Mouse (Mus musculus) embryo, embryonic 11.5 days (tissue): Measurements from ENCODE around the gene Ddx17.

Experiments
- DNase-seq: peaks from one replicate; pipeline ENCODE4 v3.0.0-alpha.2; 2012; ENCODE audit warnings: low read depth, low spot score

Ddx17 gene

DNA sequence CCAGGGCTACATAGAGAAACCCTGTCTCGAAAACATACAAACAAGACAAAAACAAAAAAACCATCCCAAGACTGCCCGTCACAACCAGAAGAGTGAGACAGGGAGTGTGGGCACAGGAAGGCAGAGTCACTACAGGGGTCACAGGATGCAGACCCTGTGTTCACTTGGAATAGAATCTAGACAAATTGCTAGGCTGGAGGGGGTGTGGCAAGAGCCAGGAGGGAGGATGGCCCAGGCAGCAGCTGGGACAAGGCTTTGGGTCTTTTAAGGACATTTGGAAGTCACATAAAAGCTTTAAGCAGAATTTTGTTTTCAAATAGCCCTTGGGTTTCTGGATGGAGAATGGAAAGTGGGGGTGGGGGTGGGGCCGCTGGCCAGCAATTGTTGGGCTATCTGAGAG is 28.0 kb downstream of the Ddx17 start:
- DNase-seq = no peak

DNA sequence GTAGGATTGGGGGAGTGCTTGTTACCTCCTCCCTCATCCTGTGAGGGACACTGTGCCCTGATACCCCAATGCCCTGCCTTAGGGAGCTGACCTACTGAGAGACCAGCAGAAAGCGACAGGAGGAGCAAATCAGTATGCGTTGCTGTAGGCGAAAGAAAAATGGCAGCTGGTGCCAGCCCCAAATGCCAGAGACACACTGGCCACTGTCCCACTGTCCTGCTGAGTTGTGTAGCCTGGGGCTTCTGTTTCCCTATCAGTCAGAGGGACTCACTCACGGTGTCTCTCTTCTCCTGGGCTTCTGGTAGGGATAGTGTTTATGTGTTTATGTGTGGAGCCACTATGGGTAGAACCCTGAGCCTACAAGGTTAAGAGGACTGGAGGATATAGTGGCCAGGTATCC is 28.8 kb downstream of the Ddx17 start:
- DNase-seq = no peak

DNA sequence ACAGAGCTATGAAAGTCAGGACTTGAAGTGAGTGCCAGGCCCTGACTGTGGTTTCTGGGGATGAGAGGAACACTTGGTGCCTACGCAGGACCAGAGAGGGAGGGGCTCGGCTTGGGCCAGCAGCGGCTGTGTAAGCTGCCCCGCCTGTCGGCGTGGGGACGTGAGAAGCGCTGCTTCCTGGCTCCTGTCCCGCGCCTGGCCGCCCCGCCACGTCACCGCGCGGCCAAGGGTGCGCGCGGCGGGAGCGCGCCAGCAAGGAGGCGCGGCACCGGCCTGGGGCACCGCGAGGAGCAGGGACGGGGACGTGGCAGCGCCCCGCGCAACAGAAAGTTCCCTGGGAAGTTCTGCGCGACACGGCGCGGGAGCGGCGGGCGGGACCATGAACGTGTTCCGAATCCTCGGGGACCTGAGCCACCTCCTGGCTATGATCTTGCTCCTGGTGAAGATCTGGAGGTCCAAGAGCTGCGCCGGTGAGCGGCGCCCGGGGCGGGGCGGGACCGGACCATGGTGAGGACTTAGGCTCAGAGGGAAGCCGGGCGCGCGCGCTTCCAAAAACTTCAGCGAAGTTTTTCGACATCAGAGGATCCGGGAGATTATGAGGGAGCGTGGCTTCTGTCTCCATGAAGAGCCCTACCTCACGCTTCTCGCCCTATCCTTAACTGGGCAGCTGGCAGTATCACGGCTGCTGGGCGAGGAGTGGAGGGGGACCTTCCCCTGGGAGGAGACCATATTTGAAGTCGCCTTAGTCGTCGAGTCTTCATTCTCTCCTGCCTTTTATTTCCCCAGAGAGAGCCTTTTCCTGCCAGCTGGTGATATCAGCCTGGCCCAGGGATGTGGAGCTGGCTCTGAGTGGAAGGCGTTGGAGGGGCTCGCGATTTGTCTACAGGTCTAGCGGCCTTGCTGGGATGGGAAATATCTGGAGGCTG is 30.1 kb downstream of the Ddx17 start, which contains the start of gene Kdelr3:
TSS of gene Kdelr3 (plus strand) at position 241 of the 926 bp plus-strand sequence.
- peak; percentile 51 for DNase-seq

DNA sequence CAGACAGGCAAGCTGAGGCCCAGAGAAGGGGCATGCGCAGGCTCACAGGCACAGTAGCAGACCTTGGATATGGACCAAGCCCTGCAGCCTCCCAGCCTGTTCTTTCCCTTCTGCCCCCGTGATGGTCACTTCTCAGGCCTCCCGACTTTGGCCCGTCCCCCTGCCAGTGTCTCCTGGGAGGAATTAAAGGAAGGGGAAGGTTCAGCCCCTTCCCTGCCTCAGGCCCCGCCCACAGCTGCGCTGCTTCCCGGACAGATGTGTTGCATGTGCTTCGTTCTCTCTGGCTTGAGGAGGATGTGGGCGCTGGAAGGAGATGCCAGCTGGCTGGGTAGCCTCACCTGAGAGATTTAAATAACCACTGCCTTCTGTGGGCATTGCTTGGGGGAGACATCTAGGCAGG is 32.6 kb downstream of the Ddx17 start:
- DNase-seq = no peak

DNA sequence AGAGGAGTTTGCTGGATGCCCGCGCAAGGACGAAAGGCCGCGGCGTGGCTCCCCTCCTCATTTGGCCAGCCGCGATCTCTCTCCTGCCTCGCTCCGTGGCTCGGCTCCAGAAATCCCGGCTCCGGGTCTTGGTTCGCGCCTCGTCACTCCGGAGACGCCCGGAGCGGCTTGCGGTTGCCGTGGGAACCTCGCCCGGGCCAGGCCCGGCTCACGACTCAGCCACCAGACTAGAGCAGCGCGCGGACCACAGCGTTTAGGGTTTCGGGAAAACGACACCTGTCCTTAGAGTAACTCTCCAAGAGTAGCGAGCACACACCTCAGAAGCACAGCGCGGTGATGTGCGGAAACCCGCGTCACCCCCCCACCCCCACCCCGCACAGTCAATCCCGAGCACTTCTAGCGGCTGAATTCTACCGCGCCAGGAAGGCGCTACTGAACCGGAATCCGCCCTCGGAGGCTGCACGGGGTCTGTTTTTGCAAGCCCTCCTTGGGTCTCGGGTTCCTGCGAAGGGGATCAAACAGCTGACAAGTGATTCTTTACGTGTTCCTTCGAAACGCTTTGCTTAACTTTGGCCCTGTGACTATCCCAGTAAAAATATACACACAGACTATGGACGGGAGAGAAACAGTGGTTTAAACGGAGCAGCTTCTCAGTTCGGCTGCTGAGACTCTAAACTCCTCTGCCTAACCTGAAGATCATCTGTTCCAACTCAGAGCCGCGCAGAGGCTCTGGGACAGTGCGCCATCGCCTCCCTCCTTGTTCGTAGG is 34.8 kb downstream of the Ddx17 start:
- peak; percentile 64 for DNase-seq

DNA sequence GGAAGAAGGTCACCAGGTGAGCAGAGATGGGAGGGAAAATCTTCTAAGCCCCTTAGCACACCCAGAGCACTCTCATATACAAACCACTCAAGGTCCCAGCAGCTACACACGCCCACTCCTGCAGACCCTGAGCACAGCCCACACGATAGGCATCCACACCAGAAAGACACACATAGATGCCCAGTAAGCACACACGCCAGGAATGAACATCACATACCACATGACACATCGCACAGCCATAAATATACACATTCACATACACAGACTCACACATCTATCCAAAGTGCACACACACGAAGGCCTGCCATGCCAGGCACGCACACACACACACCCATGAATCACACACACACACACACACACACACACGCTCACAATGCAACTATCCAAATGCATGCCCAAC is 36.1 kb downstream of the Ddx17 start:
- DNase-seq = no peak

DNA sequence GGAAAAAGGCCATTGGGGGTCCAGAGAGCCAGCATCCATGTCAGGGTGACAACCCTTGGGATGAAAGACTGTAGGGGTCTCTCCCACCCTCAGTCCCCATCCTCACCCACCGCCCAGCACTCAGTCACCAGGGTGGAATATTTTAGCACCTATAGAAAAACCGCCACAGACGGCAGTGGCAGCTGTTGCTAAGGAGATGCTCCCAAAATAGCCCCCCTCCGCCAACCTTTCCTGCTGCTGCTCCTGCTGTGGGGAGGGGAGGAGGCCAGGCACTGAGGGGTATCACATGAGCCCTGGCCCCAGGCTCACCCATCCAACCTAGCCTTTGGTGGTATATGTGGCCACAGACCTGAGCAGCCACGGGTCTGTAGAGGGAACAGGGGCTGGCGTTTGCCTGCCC is 36.5 kb downstream of the Ddx17 start:
- no peak for DNase-seq

DNA sequence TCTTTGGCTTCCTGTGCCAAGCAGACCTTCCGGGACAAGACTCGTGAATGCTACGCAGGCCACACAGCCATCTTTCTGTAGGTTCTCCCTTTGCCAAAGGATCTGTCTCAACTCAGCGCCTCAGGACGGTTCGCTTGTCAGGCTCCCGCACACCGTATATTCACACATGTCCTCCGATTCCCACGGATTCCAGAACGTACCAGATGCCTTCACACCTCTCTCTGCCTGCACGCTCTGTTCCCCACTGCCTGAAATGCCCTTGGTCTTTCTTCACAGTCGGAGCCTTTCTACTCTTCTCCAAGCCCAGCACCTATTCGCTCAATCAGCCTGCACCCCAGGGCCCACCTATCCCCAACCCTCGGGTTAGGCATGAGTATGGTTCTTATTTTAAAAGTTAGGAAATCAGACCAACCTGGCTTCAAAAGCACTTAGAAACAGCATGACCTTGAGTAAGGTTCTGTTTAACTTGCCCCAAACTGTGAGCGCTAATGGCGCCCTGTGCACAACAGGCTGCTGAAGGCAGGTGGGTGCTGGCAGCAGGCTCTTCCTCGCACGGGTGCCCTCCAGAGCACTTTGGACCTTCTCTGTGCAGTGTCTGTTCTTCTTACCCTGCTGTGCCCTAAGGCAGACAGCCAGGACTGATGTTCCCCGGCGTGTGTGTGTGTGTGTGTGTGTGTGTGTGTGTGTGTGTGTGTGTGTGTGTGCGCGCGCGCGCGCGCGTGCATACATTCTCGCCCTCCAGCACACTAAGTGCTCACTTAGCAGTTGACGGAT is 39.3 kb downstream of the Ddx17 start:
- DNase-seq = no peak

DNA sequence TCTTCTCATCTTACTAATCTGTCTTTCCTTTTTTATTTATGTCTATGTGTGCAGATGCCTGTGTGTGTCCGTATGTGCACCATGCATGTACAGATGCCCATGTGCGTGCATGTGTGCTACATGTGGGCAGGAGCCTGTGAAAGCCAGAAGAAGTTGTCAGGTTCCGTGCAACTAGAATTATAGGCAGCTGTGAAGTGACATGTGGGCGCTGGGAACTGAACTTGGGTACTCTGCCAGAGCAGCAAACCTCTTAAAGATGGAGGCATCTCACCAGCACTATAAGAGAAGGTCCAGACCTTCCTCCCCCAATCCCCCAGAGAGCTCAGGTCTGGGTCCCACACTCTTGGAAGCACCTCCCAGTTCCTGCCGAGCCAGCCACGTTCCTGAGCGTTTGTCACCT is 40.1 kb downstream of the Ddx17 start:
- no peak for DNase-seq

DNA sequence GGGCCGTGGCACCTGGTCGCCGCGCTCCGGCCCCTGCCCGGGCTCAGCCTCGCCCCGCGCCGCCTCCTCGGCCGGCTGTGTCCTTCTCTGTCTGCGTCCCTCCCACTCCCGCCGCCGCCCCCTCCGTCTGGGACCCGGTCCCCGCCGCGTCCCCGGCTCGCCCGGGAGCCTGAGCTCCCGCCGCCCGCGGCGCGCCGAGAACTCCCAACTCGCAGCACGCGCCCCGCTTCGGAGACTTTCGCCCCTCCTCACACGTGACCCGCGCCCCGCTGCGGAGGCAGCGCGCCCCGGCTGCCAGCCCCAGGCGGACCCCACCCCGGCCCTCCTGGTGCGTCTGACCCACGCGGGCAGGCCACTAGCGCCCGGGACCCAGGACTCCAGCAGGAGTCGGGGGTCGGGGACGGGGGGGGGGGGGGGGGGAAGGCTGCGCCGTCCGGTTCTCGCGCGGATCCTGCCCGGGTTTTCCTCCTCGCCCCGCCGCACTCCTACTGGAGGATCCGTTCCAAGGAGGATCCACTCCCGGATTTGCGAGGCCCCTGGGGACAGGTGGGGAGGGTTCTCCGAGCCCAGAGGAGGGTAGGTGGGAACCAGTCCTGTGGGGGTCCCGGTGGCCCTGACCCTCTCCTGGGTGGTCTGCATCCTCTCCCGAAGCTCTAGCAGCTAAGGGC is 40.8 kb downstream of the Ddx17 start:
- DNase-seq = no peak

DNA sequence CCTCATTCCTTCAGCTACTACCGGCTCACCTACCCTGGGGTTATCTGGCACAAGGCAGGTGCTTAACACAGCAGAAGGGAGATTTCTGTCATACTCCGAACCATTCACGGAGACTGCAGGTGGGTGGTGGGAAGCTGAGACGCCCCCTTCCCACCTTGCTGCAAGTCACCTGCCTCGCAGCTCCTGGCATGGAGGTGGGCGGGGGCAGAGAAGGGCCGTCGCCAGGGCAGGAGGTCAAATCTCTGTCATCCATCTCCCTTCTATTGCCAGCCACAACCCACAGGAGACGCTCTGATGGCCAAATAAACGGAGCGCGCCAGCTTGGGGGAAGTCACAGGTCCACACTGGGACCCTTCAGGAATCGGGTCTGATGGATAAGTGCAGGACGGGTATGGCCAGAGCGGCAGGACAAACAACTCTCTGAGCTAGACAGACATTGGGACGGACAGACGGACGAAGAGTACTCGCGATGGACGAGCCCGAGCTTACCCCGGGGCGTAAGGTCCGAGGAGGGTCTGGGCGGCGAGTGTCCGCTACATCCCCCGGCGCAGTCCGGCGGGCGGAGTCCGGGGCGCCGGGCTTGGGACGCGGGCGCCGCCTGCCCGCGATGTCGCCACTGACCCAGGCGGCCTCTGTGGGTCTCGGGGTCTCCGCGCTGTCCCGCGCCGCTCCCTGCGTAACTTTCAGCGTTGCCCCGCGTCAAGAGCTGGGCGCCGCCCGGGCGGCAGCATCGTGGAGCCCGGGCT is 41.7 kb downstream of the Ddx17 start, which contains the start of gene Kcnj4:
TSS of gene Kcnj4 (minus strand) at position 535 of the 746 bp plus-strand sequence.
- DNase-seq = no peak

DNA sequence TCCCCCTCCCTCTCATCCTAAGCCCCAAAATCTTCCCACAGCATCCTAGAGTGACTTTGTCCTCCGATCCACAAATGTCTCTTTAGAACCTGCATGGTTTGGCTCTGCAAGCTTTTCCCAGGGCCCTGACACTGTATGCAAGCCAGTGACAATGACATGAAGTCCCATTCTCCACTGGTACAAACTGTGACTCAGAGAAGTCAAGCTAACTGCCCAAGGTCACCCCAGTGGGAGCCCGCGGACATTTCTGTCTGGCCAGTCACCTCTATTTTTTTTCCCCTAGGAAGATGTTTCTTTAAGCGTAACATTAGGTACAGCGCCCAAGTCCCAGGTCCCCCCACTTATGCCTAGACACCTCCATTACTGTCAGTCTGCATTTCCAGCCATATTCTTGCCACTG is 43.1 kb downstream of the Ddx17 start:
- no peak for DNase-seq

DNA sequence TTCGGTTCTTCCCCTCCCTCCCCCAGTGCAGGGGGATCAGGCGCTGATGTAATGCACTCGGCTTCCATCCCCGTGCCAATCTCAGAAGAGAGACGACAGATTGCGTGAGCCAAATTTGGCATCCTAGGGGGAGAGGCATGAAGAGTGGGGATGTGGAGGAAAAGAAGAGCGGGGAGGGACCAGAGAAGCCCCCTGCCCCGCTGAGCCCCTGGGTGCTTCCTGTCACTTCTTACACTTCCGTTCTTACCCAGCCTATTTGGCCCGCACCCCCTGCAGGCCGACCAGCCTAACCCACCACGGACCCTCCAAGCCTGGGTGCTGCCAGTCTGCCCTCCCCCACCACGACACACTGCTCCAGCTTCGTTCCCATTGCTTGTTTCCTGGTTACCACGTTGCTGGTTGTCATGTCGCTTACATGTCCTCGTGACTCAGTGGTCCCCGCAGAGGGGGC is 43.6 kb downstream of the Ddx17 start:
- no peak for DNase-seq

DNA sequence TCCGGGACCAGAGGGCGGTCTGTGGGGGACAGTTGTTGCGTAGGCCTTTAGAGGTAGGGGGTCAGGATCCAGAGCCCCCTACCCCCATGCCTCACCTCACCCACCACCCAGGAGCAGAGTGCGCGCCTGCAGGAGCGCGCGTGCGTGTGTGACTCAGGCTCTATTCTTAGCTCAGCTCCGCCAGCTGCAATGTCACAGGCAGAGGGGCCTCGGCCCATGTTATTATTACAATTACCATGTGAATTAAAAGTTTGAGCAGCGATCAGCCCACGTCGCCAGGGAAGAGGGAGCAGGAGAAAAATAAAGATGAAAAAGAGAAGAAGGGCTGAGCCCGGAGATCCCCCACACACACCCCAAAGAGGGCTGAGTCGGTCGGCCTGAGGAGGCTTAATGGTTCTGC is 46.4 kb downstream of the Ddx17 start:
- DNase-seq = no peak

DNA sequence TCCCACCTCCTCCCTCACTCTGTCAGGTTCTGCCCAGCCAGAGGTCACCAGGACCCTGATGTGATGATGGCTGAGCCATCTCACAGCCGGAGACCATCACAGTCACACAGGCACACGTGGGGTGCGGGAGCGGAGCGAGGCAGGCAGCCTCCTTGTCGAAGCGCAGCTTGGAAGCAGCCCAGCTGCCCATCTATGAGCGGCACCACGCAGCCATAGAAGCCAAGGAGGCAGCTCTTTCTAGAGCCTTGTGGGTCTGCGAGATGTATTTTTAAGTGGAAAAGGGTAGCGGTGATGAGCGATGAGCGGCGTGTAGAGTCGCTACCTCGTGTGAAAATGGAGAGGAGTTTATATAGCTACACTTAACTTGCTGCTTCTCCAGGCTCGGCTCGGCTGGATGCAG is 53.0 kb downstream of the Ddx17 start:
- no peak for DNase-seq

DNA sequence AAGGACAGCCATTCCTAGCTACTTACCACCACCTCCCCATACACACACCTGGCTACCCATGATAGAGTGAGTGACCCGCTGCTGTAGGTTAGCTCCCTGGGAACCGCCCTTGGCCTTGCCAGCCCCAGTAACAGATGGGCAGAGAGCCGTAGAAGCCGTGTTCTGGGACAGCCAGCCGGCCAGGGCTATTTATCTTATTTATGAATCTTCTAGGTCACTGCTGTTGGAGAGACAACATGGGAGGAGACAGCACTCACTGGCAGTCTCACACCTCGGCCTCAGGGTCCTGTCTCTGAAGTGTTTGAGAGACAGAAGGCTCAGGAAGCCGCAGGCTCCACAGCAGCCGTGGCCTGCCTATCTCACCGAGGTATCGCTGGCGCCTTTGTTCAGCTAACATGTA is 57.1 kb downstream of the Ddx17 start:
- no peak for DNase-seq

DNA sequence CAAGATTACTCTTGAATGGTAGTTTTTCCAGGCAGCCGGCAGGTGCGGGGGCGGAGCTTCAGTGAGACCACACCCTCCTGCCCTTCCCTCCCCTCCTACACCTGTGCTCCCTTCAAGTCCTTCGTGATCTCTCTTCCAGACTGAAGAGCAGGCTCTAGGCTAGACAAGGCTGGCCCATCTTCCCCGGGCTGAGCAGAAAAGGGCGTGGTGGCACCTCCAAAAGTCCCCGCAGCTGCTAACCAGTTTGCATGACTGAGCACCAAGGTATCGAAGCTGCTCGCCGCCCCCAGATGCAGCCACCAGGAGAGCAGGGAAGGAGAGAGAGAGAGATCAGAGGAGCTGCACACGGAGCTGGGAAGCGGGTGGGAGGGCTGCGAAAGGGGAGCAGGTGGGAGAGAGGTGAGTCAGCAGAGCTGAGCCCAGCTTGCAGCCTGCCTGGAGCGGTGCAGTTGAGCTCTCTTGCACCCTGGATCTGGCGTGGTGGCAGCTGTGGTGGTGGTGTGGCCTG is 65.3 kb downstream of the Ddx17 start:
- no peak for DNase-seq
